Mouse (Mus musculus): ENCODE results near the gene Wdr60. TPM values are rescaled to one million over a fixed set of nuclear protein-coding genes. Genes with fewer than 3 reads are reported as not detected.
"Not testable (repeated sequence)": the region's sequence is repeated elsewhere in the genome, so short reads cannot be mapped to it uniquely, and the experiment has no call there.

Gene Wdr60
- 35.1 and 35.7 TPM in 2 replicates for total RNA-seq (2014; fragmentation: Nextera tagmentation)
- total RNA-seq (2017), result 33.8 and 38.9 TPM in 2 replicates

- ATAC-seq (replicated peaks; ENCODE audit: low FRiP score, low TSS enrichment, poor library complexity, severe bottlenecking), result peak; percentile 83
Measured at GRCm38 (mm10) chr12:116262555-116263341, at the start of gene Wdr60. Wdr60 (minus strand) TSS chr12:116263022.

GRCm38 (mm10) chr12:116308612-116309011 lies 45.8 kb upstream of the Wdr60 start:
- ATAC-seq (replicated peaks; ENCODE audit: low FRiP score, low TSS enrichment, poor library complexity, severe bottlenecking), result peak; percentile 64

- 0 out of 2 replicates have a peak, but pooled peaks have one; percentile 25 for ATAC-seq (replicated peaks; ENCODE audit: low FRiP score, low TSS enrichment, poor library complexity, severe bottlenecking)
Measured at GRCm38 (mm10) chr12:116307870-116308269, 45.0 kb upstream of the Wdr60 start.

- no peak for ATAC-seq (replicated peaks; ENCODE audit: low FRiP score, low TSS enrichment, poor library complexity, severe bottlenecking)
Measured at GRCm38 (mm10) chr12:116306042-116306441, 43.2 kb upstream of the Wdr60 start.

GRCm38 (mm10) chr12:116302181-116302580 lies 39.4 kb upstream of the Wdr60 start:
- ATAC-seq (replicated peaks; ENCODE audit: low FRiP score, low TSS enrichment, poor library complexity, severe bottlenecking), result peak; percentile 87

- no peak for ATAC-seq (replicated peaks; ENCODE audit: low FRiP score, low TSS enrichment, poor library complexity, severe bottlenecking)
Measured at GRCm38 (mm10) chr12:116299906-116300305, 37.1 kb upstream of the Wdr60 start.

GRCm38 (mm10) chr12:116293599-116294292 lies 30.9 kb upstream of the Wdr60 start:
- no peak for ATAC-seq (replicated peaks; ENCODE audit: low FRiP score, low TSS enrichment, poor library complexity, severe bottlenecking)

- peak; percentile 54 for ATAC-seq (replicated peaks; ENCODE audit: low FRiP score, low TSS enrichment, poor library complexity, severe bottlenecking)
Measured at GRCm38 (mm10) chr12:116293185-116293584, 30.4 kb upstream of the Wdr60 start.

- peak; percentile 58 for ATAC-seq (replicated peaks; ENCODE audit: low FRiP score, low TSS enrichment, poor library complexity, severe bottlenecking)
Measured at GRCm38 (mm10) chr12:116283511-116283910, 20.7 kb upstream of the Wdr60 start.

GRCm38 (mm10) chr12:116282856-116283255 lies 20.0 kb upstream of the Wdr60 start:
- ATAC-seq (replicated peaks; ENCODE audit: low FRiP score, low TSS enrichment, poor library complexity, severe bottlenecking), result no peak

GRCm38 (mm10) chr12:116281427-116282281 lies 18.8 kb upstream of the Wdr60 start:
- ATAC-seq (replicated peaks; ENCODE audit: low FRiP score, low TSS enrichment, poor library complexity, severe bottlenecking), result peak; percentile 13; the same call in 1 of the 2 replicates

GRCm38 (mm10) chr12:116280653-116281364 lies 18.0 kb upstream of the Wdr60 start, which contains the start of gene Esyt2:
Esyt2 (plus strand) TSS chr12:116281196.
- peak; percentile 78 for ATAC-seq (replicated peaks; ENCODE audit: low FRiP score, low TSS enrichment, poor library complexity, severe bottlenecking)

GRCm38 (mm10) chr12:116280149-116280652 lies 17.4 kb upstream of the Wdr60 start:
- no peak for ATAC-seq (replicated peaks; ENCODE audit: low FRiP score, low TSS enrichment, poor library complexity, severe bottlenecking)

- no peak for ATAC-seq (replicated peaks; ENCODE audit: low FRiP score, low TSS enrichment, poor library complexity, severe bottlenecking)
Measured at GRCm38 (mm10) chr12:116279181-116279580, 16.4 kb upstream of the Wdr60 start.

- no peak for ATAC-seq (replicated peaks; ENCODE audit: low FRiP score, low TSS enrichment, poor library complexity, severe bottlenecking)
Measured at GRCm38 (mm10) chr12:116278541-116278940, 15.7 kb upstream of the Wdr60 start.

GRCm38 (mm10) chr12:116276961-116277360 lies 14.1 kb upstream of the Wdr60 start:
- peak; percentile 31 for ATAC-seq (replicated peaks; ENCODE audit: low FRiP score, low TSS enrichment, poor library complexity, severe bottlenecking)

- no peak for ATAC-seq (replicated peaks; ENCODE audit: low FRiP score, low TSS enrichment, poor library complexity, severe bottlenecking)
Measured at GRCm38 (mm10) chr12:116275631-116276030, 12.8 kb upstream of the Wdr60 start.

GRCm38 (mm10) chr12:116275086-116275485 lies 12.3 kb upstream of the Wdr60 start, which contains the start of gene Gm11027:
Gm11027 (plus strand) TSS chr12:116275386.
- not testable (repeated sequence) for ATAC-seq (replicated peaks; ENCODE audit: low FRiP score, low TSS enrichment, poor library complexity, severe bottlenecking)

GRCm38 (mm10) chr12:116273733-116274132 lies 10.9 kb upstream of the Wdr60 start:
- no peak for ATAC-seq (replicated peaks; ENCODE audit: low FRiP score, low TSS enrichment, poor library complexity, severe bottlenecking)

Data from megakaryocyte-erythroid progenitor cell, adult 5-6 weeks (primary cell).